Mouse (Mus musculus): ENCODE measurements around the gene Kpna1.
"Not testable (repeated sequence)": the region's sequence is repeated elsewhere in the genome, so short reads cannot be mapped to it uniquely, and the experiment has no call there.

Gene Kpna1

DNA sequence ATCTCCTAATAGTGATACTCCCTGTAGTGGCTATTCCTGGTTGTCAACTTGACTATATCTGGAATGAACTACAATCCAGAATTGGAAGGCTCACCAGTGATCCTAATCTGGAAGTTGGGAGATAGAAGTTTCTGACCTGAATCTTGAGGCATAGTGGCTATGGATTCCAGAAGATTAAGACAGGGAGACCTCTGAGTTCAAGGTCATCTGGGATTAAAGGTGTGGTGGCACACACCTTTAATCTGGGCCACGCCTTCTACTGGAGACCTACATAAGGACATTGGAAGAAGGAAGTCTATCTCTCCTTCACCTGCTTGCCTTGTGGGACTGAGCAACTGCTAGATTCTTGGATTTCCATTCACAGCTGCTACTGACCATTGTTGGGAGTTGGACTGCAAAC lies at the start of gene Kpna1:
Kpna1 (plus strand) TSS at position 301 of the 400 bp plus-strand sequence.
- DNase-seq (ENCODE audit: low read depth, low spot score): not testable (repeated sequence)

DNA sequence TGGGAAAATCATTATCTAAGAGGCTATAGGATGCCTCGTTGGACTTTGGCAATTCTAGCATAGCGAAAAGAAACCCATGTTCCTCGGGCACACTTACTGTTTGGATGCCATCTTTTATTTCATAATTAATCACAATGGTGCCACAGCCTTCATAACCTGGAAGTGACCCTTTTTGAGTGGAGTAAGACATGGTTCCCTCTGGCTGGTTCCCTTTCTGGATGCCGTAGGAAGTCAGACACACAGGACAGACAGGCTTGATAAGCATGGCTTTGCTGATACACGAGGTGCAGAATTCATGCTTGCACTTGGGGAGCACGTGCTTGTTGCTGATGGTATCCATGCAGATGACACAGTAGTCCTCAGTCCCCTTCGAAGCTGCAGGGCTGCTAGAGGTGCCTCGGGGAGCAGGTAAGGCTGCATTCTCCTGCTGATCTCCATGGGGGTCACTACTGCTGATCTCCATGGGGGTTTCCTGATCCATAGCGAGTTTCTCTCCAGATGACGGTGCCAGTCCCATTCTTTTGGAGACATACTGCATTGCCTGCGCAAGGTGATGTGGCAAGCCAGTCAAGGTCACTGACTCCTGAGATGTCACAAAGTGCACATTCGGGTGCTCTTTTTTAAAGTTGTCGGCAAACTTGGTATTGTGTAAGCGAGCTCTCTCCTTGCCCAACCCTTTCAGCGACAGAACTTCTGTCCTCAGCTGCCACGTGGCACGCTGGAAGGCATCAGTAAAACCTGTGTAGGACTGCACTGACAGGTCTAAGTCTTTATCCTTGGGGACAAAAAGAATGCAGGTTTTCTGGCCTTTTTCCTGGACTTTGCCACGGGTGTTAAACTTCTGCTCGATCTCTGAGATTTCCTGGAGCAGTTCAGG lies 46.1 kb upstream of the Kpna1 start:
- no peak for DNase-seq (ENCODE audit: low read depth, low spot score)

DNA sequence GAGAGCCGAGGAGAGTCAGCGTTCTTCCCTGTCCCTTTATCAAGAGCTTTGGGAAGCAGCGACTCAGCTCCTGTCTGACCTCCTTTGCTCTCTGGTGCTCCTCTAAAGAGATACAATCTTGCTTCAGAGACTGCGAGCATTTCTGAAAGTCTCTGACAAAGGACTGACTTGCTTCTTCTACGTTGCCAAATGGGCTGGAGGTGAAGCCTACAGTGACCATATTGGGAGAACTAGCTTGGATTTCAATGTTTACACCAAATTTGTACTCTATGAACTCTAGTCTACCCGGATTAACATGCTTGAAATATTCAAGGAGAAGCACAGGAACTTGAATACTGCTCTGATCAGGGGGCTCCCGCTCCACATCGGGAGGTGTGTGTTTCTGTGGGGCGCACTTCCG lies 45.4 kb upstream of the Kpna1 start:
- DNase-seq (ENCODE audit: low read depth, low spot score): no peak

DNA sequence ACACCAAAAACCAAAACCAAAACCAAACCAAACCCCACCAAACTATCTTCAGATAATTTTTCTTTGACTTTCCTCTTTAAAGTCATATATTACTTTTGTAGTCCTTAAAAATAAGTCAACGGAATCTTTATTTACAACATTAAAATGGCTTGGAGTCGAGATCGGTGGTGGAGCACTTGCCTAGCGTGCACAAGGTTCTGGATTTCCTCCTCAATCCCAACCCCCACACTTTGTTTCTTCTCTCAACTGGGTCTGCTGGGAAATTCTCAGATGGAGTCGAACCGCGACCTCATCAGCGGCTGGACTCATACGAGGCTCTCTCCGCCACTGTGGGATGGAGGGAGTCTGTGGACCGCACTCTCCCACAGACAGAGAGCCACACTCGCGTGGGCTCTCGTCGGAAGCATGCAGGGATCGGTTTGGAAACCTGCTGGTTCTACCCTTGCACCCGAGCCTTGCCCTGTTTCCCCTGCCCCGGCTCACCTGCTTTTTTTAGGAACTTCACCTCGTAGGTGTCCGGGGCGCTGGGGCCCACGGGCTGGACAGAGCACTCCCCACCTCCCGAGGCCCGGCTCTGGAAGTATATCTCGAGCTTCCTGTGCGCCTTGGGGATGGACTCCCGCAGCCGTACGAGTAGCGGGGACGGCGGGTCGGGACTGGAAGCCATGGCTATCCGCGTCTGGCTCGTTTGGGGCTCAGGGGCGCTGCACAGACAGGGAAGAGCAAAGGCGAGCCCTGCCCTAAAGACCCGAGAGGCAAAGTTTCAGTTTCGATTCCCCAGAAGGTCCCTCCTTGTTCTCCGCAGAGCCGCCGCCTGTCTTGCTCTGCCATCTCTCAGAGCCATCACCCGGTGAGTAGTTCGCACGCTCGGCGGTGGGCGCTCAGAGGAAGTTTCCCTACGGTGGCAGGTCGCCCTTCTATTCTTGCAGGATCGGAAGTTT lies 40.1 kb upstream of the Kpna1 start, which contains the start of the genes Parp9 and Dtx3l:
Parp9 (plus strand) TSS at position 260 of the 941 bp plus-strand sequence.
Dtx3l (minus strand) TSS at position 941 of the 941 bp plus-strand sequence.
- peak; percentile 89 for DNase-seq (ENCODE audit: low read depth, low spot score)

DNA sequence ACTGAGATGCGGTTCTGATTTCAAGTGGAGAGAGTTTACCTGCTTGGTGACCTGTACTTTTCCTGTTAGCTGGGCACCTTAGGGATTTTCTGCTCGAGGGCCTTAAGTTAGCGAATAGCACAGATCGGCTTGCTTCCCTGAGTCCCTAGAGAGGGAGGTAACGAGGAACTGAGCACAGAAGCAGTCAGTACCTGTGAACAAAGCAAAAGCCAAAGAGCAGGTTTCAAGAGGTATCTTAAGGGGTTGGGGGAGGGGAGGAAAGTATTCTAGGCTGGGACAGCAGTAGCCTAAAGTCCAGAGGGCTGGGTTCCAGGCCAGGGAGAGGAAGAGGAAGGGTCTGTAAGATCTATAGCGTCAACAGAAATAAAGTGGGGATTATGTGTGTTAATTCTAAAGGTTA lies 39.3 kb upstream of the Kpna1 start:
- DNase-seq (ENCODE audit: low read depth, low spot score): no peak

DNA sequence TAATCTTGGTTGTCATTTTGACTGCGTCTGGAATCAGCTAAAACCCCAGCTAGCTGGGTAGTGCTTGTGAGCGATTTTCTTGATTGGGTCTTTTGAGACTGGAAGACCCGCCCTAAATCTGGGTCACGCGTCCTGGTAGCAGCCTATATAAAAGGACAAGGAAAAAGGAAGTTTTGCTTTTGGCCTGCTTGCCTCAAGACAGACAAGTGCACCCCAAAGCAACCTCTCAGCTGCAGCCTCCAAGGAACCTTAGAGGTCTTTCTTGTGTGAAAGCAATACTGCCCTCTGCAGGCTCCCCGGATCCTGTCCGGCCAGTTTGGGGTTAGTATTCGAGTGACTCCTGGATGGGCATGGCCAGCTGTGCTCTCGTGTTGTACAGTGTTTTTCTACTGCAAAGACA lies 38.9 kb upstream of the Kpna1 start:
- peak; percentile 94 for DNase-seq (ENCODE audit: low read depth, low spot score)

DNA sequence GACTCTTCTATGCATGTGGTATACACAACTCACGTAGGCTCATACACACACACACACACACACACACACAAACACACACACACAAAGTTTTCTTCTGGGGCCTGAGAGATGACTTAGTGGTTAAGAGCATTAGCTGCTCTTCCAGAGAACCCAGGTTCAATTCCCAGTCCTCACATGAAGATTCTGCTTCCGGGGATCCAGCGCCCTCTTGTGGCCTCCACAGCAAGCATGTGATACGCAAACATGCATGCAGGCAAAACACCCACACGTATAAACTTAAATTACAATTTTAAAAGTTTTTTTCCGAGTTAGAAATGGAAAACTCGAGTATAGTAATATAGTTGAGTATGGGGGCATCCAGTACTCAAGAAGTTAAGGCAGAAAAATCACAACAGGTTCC lies 37.2 kb upstream of the Kpna1 start:
- peak; percentile 60 for DNase-seq (ENCODE audit: low read depth, low spot score)

DNA sequence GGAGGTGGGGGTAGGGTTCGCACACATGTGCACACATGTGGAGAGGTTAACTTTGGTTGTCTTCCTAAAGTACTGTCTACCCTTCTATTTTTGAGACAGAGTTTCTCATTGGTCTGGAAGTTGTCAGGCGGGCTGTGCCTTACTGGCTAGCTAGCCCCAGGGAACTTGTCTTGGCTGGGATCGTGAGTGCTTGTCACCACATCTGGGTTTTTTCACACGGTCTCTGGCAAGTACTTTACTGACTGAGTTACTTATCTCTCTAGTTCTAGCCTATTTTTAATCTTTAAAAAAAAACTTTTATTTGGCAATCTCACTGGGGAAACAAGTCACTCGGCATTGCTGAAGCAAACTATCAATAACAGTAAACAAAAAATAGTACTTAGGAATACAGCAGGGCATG lies 29.3 kb upstream of the Kpna1 start:
- no peak for DNase-seq (ENCODE audit: low read depth, low spot score)

DNA sequence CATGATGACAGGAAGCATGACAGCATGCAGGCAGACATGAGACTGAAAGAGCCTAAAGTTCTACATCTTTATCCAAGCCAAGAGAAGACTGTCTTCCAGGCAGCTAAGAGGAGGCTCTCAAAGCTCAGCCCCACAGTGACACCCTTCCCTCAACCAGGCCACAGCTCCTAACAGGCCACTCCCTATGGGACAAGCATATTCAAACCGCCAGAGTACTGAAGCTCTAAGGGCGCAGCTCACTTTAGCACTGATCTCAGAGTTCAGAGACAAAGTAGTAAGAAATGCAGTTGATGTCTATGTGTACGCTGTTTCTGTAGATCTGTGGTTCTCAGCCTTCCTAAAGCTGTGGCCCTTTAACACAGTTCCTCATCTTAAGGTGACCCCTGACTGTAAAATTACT lies 27.3 kb upstream of the Kpna1 start:
- DNase-seq (ENCODE audit: low read depth, low spot score): no peak

DNA sequence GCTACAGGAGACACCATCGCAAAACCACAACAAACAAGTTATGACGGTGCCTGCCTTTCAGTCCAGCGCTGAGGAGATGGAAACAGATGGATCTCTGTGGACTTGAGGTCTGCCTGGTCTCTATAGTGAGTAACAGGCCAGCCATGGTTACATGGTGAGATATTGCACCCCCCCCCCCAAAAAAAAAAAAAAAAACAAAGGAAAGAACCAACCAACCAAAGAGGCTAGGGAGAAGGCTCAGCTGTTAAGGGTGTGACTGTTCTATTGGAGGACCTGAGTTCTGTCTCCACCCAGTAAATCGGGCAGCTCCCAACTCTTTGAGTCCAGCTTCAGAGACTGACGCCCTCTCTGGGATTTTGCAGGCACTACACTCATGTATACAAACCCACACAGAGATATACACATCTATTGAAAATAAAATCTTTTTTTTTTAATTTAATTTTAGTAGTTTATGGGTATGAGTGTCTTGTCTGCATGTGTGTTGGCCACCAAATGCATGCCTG lies 25.9 kb upstream of the Kpna1 start:
- peak; percentile 27 for DNase-seq (ENCODE audit: low read depth, low spot score)

DNA sequence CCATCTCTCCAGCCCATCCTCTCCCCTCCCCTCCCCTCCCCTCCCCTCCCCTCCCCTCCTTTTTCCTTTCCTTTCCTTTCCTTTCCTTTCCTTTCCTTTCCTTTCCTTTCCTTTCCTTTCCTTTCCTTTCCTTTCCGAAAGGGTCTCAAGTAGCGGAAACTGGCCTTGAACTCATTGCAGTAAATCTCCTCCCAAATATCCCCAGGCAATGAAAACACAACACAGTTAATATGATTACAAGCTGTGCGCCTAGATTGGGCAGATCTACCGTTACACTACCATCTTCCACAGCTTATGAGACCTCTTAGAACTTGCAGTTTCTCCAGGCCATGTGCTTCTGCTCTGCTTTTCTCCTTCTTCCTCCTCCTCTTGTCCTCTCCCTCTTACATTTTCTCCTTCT lies 12.6 kb upstream of the Kpna1 start:
- not testable (repeated sequence) for DNase-seq (ENCODE audit: low read depth, low spot score)

DNA sequence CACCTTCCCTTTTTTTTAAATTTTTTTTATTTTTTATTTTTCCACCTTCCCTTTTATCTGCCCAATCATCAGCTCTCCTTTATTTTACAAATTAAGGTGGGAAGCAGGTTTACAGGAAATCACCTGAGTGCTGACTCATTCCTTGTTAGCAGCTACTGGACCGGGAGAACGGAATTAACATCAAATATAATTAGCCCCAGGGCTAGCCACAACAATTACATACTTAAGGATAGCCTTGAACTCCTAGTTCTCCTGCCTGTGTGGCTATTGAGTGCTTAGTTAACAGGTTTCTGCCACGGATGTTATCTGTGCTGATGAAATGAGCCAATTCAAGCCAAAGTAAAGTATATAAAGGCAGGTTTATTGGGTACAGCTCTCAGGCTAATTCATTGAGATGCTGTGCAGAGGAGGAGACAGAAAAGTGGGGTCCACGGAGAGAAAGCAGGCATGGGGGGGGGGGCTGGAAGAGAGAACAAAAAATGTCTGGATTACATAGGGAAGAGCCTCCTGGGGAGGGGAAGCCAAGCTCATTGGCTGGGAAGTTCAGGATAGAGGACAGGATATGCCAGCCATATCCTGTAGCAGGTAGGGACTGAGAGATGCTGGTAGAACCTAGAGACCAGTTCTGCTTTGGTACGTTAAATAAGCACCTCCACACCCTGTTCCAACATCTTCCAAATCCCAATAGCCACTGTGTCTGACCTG lies 12.0 kb upstream of the Kpna1 start:
- no peak for DNase-seq (ENCODE audit: low read depth, low spot score)

DNA sequence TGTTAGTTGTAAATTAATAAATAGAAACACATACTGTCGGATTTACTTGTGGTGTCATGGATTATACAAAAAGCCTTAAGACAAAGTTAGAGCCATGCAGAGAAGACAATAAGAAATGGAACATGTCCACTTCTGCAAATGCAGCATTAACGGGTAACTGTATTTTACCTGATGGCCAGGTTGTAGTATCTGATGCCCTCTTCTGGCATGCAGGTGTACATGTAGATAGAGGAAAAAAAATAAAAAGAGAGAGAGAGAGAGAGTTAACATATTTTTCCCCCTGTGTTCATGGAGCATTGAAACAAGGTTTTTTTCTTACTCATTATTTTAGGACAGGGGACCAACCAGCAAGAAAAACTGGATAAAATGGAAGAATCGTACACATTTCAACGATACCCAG lies 11.2 kb upstream of the Kpna1 start:
- DNase-seq (ENCODE audit: low read depth, low spot score): no peak

DNA sequence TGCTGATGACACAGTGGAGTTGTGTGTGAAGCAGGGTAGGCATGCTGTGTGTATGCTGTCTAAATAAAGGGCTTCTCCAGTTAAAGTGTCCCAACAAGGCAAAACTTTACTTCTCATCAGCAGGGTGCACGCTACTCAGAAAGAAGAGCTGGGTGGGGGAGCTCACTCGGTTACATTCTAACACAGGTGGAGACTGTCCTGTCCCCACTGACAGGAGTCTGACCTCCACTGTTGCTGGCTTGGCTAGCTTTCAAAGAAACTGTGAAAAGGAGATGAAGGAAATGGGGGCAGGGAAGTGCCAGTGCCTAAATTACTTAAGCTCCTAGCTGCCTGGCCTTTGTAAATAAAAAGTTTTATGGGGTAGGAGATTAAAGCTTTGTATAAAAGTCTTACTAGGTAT lies 10.4 kb upstream of the Kpna1 start:
- DNase-seq (ENCODE audit: low read depth, low spot score): no peak

DNA sequence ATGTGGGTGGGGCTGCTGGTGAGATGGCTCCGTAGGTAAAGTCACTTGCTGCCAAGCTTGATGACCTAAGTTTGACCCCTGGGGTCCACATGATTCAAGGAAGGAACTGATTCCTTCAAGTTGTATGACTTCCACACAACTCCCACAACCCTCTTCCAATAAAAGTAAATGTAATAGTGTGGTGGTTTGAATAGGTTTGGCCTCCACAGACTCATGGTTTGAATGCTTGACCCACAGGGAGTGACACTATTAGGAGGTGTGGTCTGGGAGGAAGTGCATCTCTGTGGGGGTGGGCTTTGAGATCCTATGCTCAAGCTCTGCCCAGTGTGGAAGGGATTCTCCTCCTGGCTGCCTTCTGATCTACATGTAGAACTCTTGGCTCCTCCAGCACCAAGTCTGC lies 4.5 kb upstream of the Kpna1 start:
- DNase-seq (ENCODE audit: low read depth, low spot score): no peak

DNA sequence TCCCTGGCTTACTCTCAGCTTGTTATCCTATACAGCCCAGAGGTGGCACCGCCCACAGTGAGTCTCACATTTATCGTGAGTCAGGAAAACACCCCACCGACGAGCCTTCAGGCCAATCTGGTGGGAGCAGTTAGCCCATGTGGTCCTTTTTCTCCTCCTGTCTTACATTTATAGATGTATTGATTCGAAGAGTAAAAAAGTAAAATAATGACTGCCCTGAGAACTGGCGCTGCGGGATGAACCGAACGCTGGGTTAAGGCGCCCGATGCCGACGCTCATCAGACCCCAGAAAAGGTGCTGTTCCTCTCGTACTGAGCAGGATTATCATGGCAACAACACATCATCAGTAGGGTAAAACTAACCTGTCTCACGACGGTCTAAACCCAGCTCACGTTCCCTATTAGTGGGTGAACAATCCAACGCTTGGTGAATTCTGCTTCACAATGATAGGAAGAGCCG lies 2.8 kb downstream of the Kpna1 start:
- peak; percentile 99 for DNase-seq (ENCODE audit: low read depth, low spot score)

DNA sequence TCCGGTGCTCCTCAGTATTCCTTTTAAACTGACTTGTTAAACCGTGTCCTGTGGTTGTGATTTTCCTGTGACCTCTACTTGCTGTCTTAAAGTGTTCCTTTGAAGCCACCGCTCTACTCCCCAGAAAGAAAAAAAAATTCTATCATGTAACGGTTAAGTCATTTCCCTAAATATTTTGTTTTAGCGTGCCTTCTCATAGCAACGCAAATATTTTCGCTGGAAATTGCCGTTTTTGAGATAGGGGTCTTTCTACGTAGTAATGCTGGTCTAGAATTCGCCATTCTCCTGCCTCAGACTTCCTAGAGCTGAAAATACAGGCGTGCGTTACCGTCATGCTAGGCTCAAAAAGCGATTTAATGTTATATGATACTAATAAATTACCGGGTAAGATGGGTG lies 4.0 kb downstream of the Kpna1 start:
- no peak for DNase-seq (ENCODE audit: low read depth, low spot score)

DNA sequence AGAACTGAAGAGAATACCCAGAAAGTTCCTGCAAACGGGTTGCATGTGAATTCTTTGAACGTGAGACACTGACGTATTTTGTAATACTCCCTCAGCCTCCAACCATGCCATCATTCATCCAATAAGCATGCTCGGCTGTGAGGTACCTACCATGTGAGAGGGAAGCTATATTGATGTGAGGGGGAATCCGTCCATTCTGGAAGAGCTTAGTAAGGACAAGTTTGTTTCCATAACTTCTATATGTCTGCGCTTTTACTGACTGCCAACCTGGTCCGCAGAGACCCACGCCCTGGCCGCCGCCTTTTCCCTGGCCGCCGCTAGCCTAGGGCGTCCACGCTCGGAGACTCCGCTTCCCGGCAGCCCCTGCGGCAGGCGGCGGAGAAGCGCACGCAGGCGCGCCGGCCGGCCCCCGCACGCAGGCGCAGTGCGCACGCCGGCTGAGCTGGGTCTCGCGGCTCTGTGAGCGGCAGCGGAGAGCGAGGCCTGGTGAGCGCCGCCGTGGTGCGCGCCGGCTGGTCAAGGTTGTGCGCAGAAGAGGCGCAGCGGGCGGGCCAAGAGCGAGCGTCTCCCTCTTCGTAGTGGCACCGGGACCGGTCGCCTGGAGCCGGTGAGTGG lies 4.5 kb downstream of the Kpna1 start:
- peak; percentile 96 for DNase-seq (ENCODE audit: low read depth, low spot score)

DNA sequence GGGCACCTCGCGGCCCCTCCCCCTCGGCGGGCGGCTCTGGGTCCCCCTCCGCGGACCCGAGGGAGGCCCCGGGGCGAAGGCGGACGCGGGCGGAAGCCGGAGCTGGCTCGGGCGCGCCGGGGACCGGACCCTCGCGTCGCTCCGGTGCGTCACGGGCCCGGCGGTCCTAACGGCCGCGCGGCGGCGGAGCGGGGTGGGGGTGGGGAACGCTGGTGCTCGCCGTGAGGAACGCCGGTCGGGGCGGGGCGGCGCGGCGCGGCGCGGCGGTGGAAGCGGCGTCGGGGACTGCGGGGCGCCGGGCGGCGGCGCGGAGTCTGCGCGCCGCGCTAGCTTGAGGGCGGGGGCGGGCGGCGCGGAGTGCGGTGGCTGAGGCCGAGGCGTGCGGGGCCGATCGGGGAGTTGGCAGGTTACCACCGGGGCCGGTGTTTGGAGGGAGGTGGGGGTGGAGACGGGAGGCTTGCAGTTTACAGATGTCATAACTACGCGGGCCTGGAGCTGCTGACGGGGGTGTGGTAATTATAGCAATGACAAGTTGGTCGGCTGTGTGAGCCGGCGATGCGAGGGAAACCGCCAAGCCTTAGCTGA lies 5.1 kb downstream of the Kpna1 start:
- peak; percentile 90 for DNase-seq (ENCODE audit: low read depth, low spot score)

DNA sequence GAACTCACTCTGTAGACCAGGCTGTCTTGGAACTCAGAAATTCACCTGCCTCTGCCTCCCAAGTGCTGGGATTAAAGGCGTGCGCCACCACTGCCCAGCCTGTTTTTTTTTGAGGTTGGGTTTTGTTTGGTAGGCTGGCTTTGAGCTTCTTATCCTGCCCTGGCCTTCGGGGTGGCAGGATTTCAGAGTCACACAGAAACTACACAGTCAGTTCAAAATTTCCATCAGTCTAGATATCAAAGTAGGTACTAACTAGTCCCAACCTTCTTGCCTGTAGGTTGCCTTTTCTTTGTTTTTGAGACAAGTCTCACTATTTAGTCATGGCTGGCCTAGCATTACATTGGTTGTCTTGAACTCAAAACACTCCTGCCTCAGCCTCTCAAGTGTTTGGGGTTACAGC lies 5.9 kb downstream of the Kpna1 start:
- peak; percentile 59 for DNase-seq (ENCODE audit: low read depth, low spot score)

DNA sequence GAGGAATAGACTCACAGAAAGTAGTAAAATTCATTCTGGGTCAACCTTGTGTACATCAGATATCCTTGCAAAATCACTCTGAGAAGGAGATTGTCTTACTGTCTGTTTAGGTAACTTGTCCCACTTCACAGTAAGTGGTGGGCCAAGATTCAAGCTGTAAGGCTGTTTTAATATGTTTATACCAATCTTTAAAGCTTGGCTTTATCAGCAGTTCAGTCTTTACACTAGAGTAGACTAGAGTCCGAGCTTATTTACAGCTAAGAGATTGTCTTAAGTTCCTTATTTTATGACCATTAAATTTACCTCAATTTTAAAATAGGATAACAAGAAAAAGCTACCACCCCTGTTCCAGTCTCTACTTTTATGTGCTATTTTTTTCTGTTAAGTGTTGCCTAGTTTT lies 9.4 kb downstream of the Kpna1 start:
- DNase-seq (ENCODE audit: low read depth, low spot score): no peak

Measured in CD4-positive helper T cell, adult 2 months (primary cell).